Mouse (Mus musculus): ENCODE results near the gene Ccnj. TPM values are rescaled to one million over a fixed set of nuclear protein-coding genes. Genes with fewer than 3 reads are reported as not detected.

The Ccnj gene
- total RNA-seq, 2 experiments from 2014 or later = 14.0 to 14.7 TPM

GRCm38 (mm10) chr19:40841593-40841992, 10.5 kb downstream of the Ccnj start:
- intact Hi-C loops (cut with DNase I) = no loop called here

GRCm38 (mm10) chr19:40844731-40845130, 13.7 kb downstream of the Ccnj start:
- intact Hi-C loops (cut with DNase I) = no loop called here
- no peak for DNase-seq

More at GRCm38 (mm10) chr19:40841593-40841992, 10.5 kb downstream of the Ccnj start:
- no peak for DNase-seq

- no peak for DNase-seq
- intact Hi-C loops (cut with DNase I) = no loop called here
These were observed 18.3 kb downstream of the Ccnj start for GRCm38 (mm10) chr19:40849391-40849790.

- DNase-seq = peak; percentile 26
- intact Hi-C loops (cut with DNase I) = no loop called here
These were observed 28.5 kb downstream of the Ccnj start for GRCm38 (mm10) chr19:40859555-40859954.

- intact Hi-C loops (cut with DNase I) = no loop called here
- no peak for DNase-seq
These were observed 37.2 kb downstream of the Ccnj start for GRCm38 (mm10) chr19:40868284-40868683.

GRCm38 (mm10) chr19:40869425-40870105, 38.5 kb downstream of the Ccnj start:
- DNase-seq = no peak
- intact Hi-C loops (cut with DNase I) = loop anchor here (10.0 kb wide), 1 partner anchor 145 kb away; no protein-coding TSS in a partner anchor

- peak; percentile 95 for DNase-seq
- intact Hi-C loops (cut with DNase I) = loop anchor here (1.0 to 10.0 kb wide), 2 partner anchors 21 to 142 kb away; partner anchors contain the start of gene Zfp518a
These were observed 42.0 kb downstream of the Ccnj start for GRCm38 (mm10) chr19:40872955-40873665.

- DNase-seq = no peak
- intact Hi-C loops (cut with DNase I) = no loop called here
These were observed 50.6 kb downstream of the Ccnj start for GRCm38 (mm10) chr19:40881700-40882099.

- no peak for DNase-seq
- intact Hi-C loops (cut with DNase I) = no loop called here
These were observed 57.8 kb downstream of the Ccnj start for GRCm38 (mm10) chr19:40888887-40889286.

- intact Hi-C loops (cut with DNase I) = loop anchor here (1.0 kb wide), 1 partner anchor 21 kb away; no protein-coding TSS in a partner anchor
- no peak for DNase-seq
These were observed 63.0 kb downstream of the Ccnj start for GRCm38 (mm10) chr19:40894071-40894506.

- intact Hi-C loops (cut with DNase I) = loop anchor here (1.0 kb wide), 1 partner anchor 21 kb away; no protein-coding TSS in a partner anchor
- DNase-seq = peak; percentile 93
These were observed 63.7 kb downstream of the Ccnj start, which contains the start of gene Zfp518a for GRCm38 (mm10) chr19:40894519-40895392. TSS of gene Zfp518a (plus strand) at chr19:40894705.

GRCm38 (mm10) chr19:40895393-40895703, 64.3 kb downstream of the Ccnj start:
- DNase-seq = no peak
- intact Hi-C loops (cut with DNase I) = no loop called here

Small RNAs within 50 kb of the gene (microRNA-seq; reads per million reads assigned to microRNA genes)
- not detected for gene Mir8092

Other genes with a start within 250 kb of the Ccnj start
- 10 to 100 TPM; 39.7 to 42.1 TPM for gene Aldh18a1, start 242.8 kb upstream of the Ccnj start, total RNA-seq (2021)
- 10 to 100 TPM; 21.9 to 22.2 TPM for gene Tctn3, start 219.0 kb upstream of the Ccnj start, total RNA-seq (2021)
- 10 to 100 TPM; 11.3 to 12.3 TPM for gene Entpd1, start 218.9 kb upstream of the Ccnj start, total RNA-seq (2021)
- gene Cc2d2b, start 82.5 kb upstream of the Ccnj start, total RNA-seq (2021) = 1 to 10 TPM; 1.2 to 1.4 TPM
- gene Zfp518a, start 63.4 kb downstream of the Ccnj start, total RNA-seq (2021) = 1 to 10 TPM; 9.0 to 9.5 TPM
- gene Blnk, start 163.3 kb downstream of the Ccnj start, total RNA-seq (2021) = under 1 TPM; 0.74 to 0.79 TPM
- gene Dntt, start 198.0 kb downstream of the Ccnj start, total RNA-seq (2021) = under 1 TPM in 1 of 2 experiments, not detected in 1; 0.32 TPM
- gene Opalin, start 245.8 kb downstream of the Ccnj start, total RNA-seq (2021) = not detected